Mouse (Mus musculus) myocyte (in vitro differentiated cells): Measurements from ENCODE around the gene Gcn1l1. TPM values are rescaled to one million over a fixed set of nuclear protein-coding genes. Genes with fewer than 3 reads are reported as not detected.

Source experiments
- H3K27me3 ChIP-seq: one replicate; pipeline ENCODE4 v1.6.1; 2011; ENCODE audit not compliant: control insufficient read depth, insufficient read depth, insufficient read length
- H3K36me3 ChIP-seq: one replicate; pipeline ENCODE4 v1.6.1; 2011; ENCODE audit not compliant: control insufficient read depth, insufficient read depth
- H3K4me2 ChIP-seq: one replicate; pipeline ENCODE4 v1.6.1; 2011; ENCODE audit warnings: low read depth, control low read depth
- H3K4me3 ChIP-seq: one replicate; pipeline ENCODE4 v1.5.1; 2011; ENCODE audit warnings: mild to moderate bottlenecking, control low read depth, moderate library complexity
- H3K79me2 ChIP-seq: one replicate; pipeline ENCODE4 v1.6.1; 2011; ENCODE audit not compliant: control insufficient read depth, insufficient read depth
- H3ac ChIP-seq: one replicate; pipeline ENCODE4 v1.6.1; 2011; ENCODE audit not compliant: control insufficient read depth, insufficient read length
- CEBPB ChIP-seq: IDR thresholded peaks from 2 replicates; pipeline ENCODE4 v1.6.1; 2011; ENCODE audit warnings: mild to moderate bottlenecking, moderate library complexity; ENCODE audit not compliant: poor library complexity, insufficient read depth, severe bottlenecking
- E2F4 ChIP-seq: IDR thresholded peaks from one replicate; pipeline ENCODE4 v1.6.1; 2011; ENCODE audit warnings: mild to moderate bottlenecking, control low read depth, moderate library complexity; ENCODE audit not compliant: insufficient read depth
- MAX ChIP-seq: IDR thresholded peaks from one replicate; pipeline ENCODE4 v1.6.1; 2011; ENCODE audit warnings: low read depth, mild to moderate bottlenecking, control low read depth
- MYOD1 ChIP-seq, 3 experiments: IDR thresholded peaks; one replicate each; pipeline ENCODE4 v1.6.1; 2011; ENCODE audit warnings: control low read depth in 2 of 3, low read depth in 2 of 3, mild to moderate bottlenecking in 2 of 3, moderate library complexity in 1 of 3; ENCODE audit not compliant: insufficient read length in 2 of 3, control insufficient read depth in 1 of 3
- MYOG ChIP-seq, 3 experiments: IDR thresholded peaks; one replicate each; pipeline ENCODE4 v1.6.1; 2011; ENCODE audit warnings: control low read depth in 2 of 3, low read depth in 2 of 3, mild to moderate bottlenecking in 2 of 3; ENCODE audit not compliant: insufficient read length in 2 of 3, control insufficient read depth in 1 of 3, insufficient read depth in 1 of 3
- POLR2A ChIP-seq: IDR thresholded peaks from one replicate; pipeline ENCODE4 v1.6.1; 2011; ENCODE audit warnings: low read depth, mild to moderate bottlenecking, control low read depth, moderate library complexity; ENCODE audit not compliant: insufficient read length
- POLR2AphosphoS2 ChIP-seq: IDR thresholded peaks from one replicate; pipeline ENCODE4 v1.6.1; 2011; ENCODE audit warnings: low read depth, control low read depth; ENCODE audit not compliant: insufficient read length
- REST ChIP-seq: IDR thresholded peaks from one replicate; pipeline ENCODE4 v1.6.1; 2011; ENCODE audit warnings: mild to moderate bottlenecking, control low read depth, moderate library complexity; ENCODE audit not compliant: insufficient read depth, insufficient read length
- SRF ChIP-seq: IDR thresholded peaks from one replicate; pipeline ENCODE4 v1.6.1; 2011; ENCODE audit warnings: low read depth; ENCODE audit not compliant: control insufficient read depth, insufficient read length
- TCF12 ChIP-seq: IDR thresholded peaks from one replicate; pipeline ENCODE4 v1.6.1; 2011; ENCODE audit warnings: mild to moderate bottlenecking, control low read depth; ENCODE audit not compliant: poor library complexity, insufficient read depth, severe bottlenecking
- TCF3 ChIP-seq: IDR thresholded peaks from one replicate; pipeline ENCODE4 v1.6.1; 2011; ENCODE audit warnings: low read depth, control low read depth; ENCODE audit not compliant: insufficient read length
- USF1 ChIP-seq: IDR thresholded peaks from one replicate; pipeline ENCODE4 v1.6.1; 2011; ENCODE audit warnings: low read depth, mild to moderate bottlenecking, control low read depth, moderate library complexity
- polyA plus RNA-seq: library from polyadenylated mRNA; unstranded; fragments of >200 nt; fragmentation: generic; extraction: Trizol; gene quantifications from one replicate; pipeline ENCODE4 v1.2.1, GENCODE M21; 2012; ENCODE audit warnings: missing spikeins

The Gcn1l1 gene
- polyA plus RNA-seq, 1 experiment: 49.4 TPM

DNA sequence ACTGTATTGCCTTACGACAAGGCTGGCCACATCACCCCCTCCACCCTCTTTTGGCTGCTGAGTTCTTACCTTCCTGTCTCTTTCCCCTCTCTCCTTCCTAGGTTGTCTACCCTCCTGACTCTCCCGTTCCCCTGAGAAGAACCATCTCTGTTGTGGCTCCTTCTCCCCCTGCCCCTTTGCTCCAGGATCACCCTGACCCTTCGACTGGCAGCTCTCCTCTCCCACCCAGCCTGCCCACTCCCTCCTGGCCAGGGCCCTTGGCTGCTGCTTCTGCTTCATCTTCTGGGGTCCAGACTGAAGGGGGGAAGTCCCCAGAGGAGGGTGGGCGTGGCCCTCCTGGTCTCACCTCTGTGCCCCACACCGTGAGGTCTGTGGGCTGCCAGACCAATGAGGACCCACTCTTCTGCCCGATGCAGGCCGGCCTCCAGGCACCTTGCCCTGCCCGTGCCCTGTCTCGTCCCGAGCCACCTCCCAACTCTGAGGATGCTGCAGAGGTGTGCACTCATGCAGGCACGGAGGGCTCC, 14.5 kb upstream of the Gcn1l1 start:
- peaks cover 9% of the 10 kb centered on the region for H3K36me3 ChIP-seq
- TF ChIP-seq MYOD1 (IDR thresholded peaks at IDR 0.05; ENCODE audit: control insufficient read depth in 1 of 3, insufficient read length in 2 of 3, low read depth in 2 of 3) (no peak), TCF12 (no peak), POLR2AphosphoS2 (no peak), SRF (no peak), TCF3 (no peak), MAX (no peak), REST (no peak), USF1 (no peak), MYOG (IDR thresholded peaks at IDR 0.05; ENCODE audit: control insufficient read depth in 1 of 3, insufficient read depth in 1 of 3, insufficient read length in 2 of 3, low read depth in 2 of 3) (no peak), E2F4 (no peak), CEBPB (no peak), POLR2A (no peak)

DNA sequence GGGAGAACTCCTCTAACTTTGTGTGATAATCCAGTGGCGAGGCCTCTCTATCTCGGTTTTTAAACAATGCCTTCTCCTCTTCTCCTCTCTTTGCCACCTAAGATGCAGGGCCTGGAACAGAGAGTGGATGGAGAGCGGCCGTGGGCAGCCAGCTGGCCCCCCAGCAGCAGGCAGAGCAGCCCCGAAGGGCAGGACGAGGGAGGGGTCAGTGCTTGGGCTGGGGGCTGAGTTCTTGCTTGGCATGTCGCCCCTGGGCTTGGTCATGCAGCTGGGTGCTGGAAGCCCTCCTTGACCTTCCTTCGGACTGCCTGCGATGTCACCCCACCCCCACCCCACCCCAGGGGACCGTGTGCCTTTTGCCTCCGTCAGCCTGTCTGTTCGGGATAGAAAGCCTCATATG, 13.7 kb upstream of the Gcn1l1 start:
- Histone ChIP-seq H3K4me2 (no peak overlapping the region), H3K79me2 (no peaks in the 10 kb centered on the region), H3K4me3 (no peak overlapping the region), H3ac (no peak overlapping the region), H3K36me3 (peaks cover 4% of the 10 kb centered on the region), H3K27me3 (no peaks in the 10 kb centered on the region)
- TF ChIP-seq TCF3 (no peak), REST (no peak), MAX (no peak), TCF12 (no peak), MYOD1 (IDR thresholded peaks at IDR 0.05; ENCODE audit: control insufficient read depth in 1 of 3, insufficient read length in 2 of 3, low read depth in 2 of 3) (no peak), MYOG (IDR thresholded peaks at IDR 0.05; ENCODE audit: control insufficient read depth in 1 of 3, insufficient read depth in 1 of 3, insufficient read length in 2 of 3, low read depth in 2 of 3) (no peak), POLR2AphosphoS2 (no peak), USF1 (no peak), SRF (no peak), E2F4 (no peak), CEBPB (no peak), POLR2A (no peak)

More for the DNA sequence above, 14.5 kb upstream of the Gcn1l1 start:
- Histone ChIP-seq H3K4me3 (no peak overlapping the region), H3K27me3 (no peaks in the 10 kb centered on the region), H3K79me2 (no peaks in the 10 kb centered on the region), H3ac (no peak overlapping the region), H3K4me2 (no peak overlapping the region)

DNA sequence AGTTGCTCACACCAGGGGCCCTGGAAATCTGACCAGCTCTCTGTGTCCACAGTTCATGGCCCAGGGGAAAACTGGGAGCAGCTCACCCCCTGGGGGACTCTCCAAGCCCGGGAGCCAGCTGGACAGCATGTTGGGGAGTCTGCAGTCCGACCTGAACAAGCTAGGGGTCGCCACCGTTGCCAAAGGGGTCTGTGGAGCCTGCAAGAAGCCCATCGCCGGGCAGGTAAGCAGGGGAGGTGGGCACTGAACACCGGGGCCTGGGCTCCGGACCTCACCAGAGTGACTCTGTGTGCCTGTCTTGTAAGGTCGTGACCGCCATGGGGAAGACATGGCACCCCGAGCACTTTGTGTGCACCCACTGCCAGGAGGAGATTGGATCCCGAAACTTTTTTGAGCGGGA, 13.3 kb upstream of the Gcn1l1 start:
- H3ac ChIP-seq: no peak overlapping the region
- H3K27me3 ChIP-seq: no peaks in the 10 kb centered on the region
- TF ChIP-seq SRF (no peak), TCF12 (no peak), MYOG (IDR thresholded peaks at IDR 0.05; ENCODE audit: control insufficient read depth in 1 of 3, insufficient read depth in 1 of 3, insufficient read length in 2 of 3, low read depth in 2 of 3) (no peak), POLR2AphosphoS2 (no peak), USF1 (no peak), TCF3 (no peak), E2F4 (no peak), MAX (no peak), POLR2A (no peak), CEBPB (no peak), REST (no peak), MYOD1 (IDR thresholded peaks at IDR 0.05; ENCODE audit: control insufficient read depth in 1 of 3, insufficient read length in 2 of 3, low read depth in 2 of 3) (no peak)
- H3K4me2 ChIP-seq: no peak overlapping the region
- H3K4me3 ChIP-seq: no peak overlapping the region
- H3K36me3 ChIP-seq: peaks cover 4% of the 10 kb centered on the region
- H3K79me2 ChIP-seq: no peaks in the 10 kb centered on the region

GRCm38 (mm10) chr5:115553801-115554420, 11.1 kb upstream of the Gcn1l1 start:
- H3K4me2 ChIP-seq: no peak overlapping the region
- no peak overlapping the region for H3ac ChIP-seq
- no peaks in the 10 kb centered on the region for H3K79me2 ChIP-seq
- no peak overlapping the region for H3K4me3 ChIP-seq
- no peaks in the 10 kb centered on the region for H3K36me3 ChIP-seq
- no peaks in the 10 kb centered on the region for H3K27me3 ChIP-seq
- TF ChIP-seq POLR2AphosphoS2: no peak
- TF ChIP-seq POLR2A: no peak
- TF ChIP-seq E2F4: no peak
